Mouse (Mus musculus): Measurements from ENCODE around the gene Ube4a. TPM values are rescaled to one million over a fixed set of nuclear protein-coding genes. Genes with fewer than 3 reads are reported as not detected.
A peak's percentile ranks its signal among the peaks of the same experiment; 100 is the strongest.

The Ube4a gene
- total and polyA plus RNA-seq, 3 experiments, result 14.6 to 28.3 (median 18.2) TPM

GRCm38 (mm10) chr9:45007404-45007803, 42.0 kb upstream of the Ube4a start:
- no peaks in the 10 kb centered on the region for H3K9me3 ChIP-seq (replicated peaks; ENCODE audit: low read length)
- peaks cover 15 to 25% of the 10 kb centered on the region in 2 experiments for H3K4me1 ChIP-seq (ENCODE audit: control insufficient read depth in 1 of 2, insufficient read depth in 2 of 2)
- H3K27ac ChIP-seq (ENCODE audit: insufficient read depth, low read depth), result no peak overlapping the region
- peak overlapping the region; percentile 41 for H3K4me2 ChIP-seq (ENCODE audit: insufficient read depth, low read depth, poor library complexity, severe bottlenecking)
- H3K4me3 ChIP-seq (replicated peaks in 1 of 3; ENCODE audit: low read depth in 2 of 3, low read length in 2 of 3, poor library complexity in 1 of 3), result no peak overlapping the region
- dilution Hi-C loops (cut with MboI; ENCODE audit: extremely low pct_ligation_motif_present, extremely low pct_unique_long_range_greater_than_20kb, low sequenced_read_pairs), result no loop called here
- in situ Hi-C loops (cut with MboI; ENCODE audit: low pct_ligation_motif_present, low pct_unique_long_range_greater_than_20kb, low sequenced_read_pairs), result loop anchor here (5.0 to 25.0 kb wide), 2 partner anchors 35 to 380 kb away; partner anchors contain the start of gene Fxyd2
- H3K36me3 ChIP-seq (replicated peaks in 1 of 2; ENCODE audit: control insufficient read depth in 1 of 2, insufficient read depth in 1 of 2, low read length in 1 of 2), result no peaks in the 10 kb centered on the region
- H3K9ac ChIP-seq (ENCODE audit: insufficient read depth, low read depth), result peak overlapping the region; percentile 7; the same call in 1 of the 2 replicates
- TF ChIP-seq CHD1 (IDR thresholded peaks at IDR 0.05; ENCODE audit: low read depth, low read length) (0 out of 2 replicates have a peak, but pooled peaks have one; percentile 45), MAFK (IDR thresholded peaks at IDR 0.05; ENCODE audit: insufficient replicate concordance, low read length) (0 out of 2 replicates have a peak, but pooled peaks have one; percentile 14), JUND (conservative IDR thresholded peaks at IDR 0.05; ENCODE audit: low read depth, low read length) (peak; percentile 55; the same call in 1 of the 2 replicates), MAX (IDR thresholded peaks at IDR 0.05; ENCODE audit: low read length) (no peak; the same call in 1 of the 2 replicates), USF1 (IDR thresholded peaks at IDR 0.05; ENCODE audit: low read depth, low read length) (no peak), MXI1 (IDR thresholded peaks at IDR 0.05; ENCODE audit: low read depth, low read length) (0 out of 2 replicates have a peak, but pooled peaks have one; percentile 30), TCF12 (IDR thresholded peaks at IDR 0.05; ENCODE audit: low read depth, low read length) (peak; percentile 55; the same call in 1 of the 2 replicates), EP300 (IDR thresholded peaks at IDR 0.05; ENCODE audit: low read length) (peak; percentile 69), PAX5 (IDR thresholded peaks at IDR 0.05; ENCODE audit: low read length) (no peak), JUN (IDR thresholded peaks at IDR 0.05; ENCODE audit: insufficient read depth, low read depth, low read length) (peak; percentile 64), MEF2A (IDR thresholded peaks at IDR 0.05; ENCODE audit: borderline replicate concordance, low read depth, low read length) (0 out of 2 replicates have a peak, but pooled peaks have one; percentile 24), IRF4 (IDR thresholded peaks at IDR 0.05; ENCODE audit: low read depth, low read length) (peak; percentile 61), E2F4 (IDR thresholded peaks at IDR 0.05; ENCODE audit: insufficient replicate concordance, low read depth, low read length) (no peak), ETS1 (conservative IDR thresholded peaks at IDR 0.05; ENCODE audit: low read depth, low read length) (no peak; the same call in 1 of the 2 replicates)
- no peaks in the 10 kb centered on the region for H3K79me2 ChIP-seq (replicated peaks; ENCODE audit: control insufficient read depth, extremely low read depth, insufficient read depth, poor library complexity, severe bottlenecking)
- no peak for DNase-seq (ENCODE audit: extremely low read depth)
- H3K27me3 ChIP-seq (replicated peaks), result no peaks in the 10 kb centered on the region

- H3K9ac ChIP-seq (ENCODE audit: insufficient read depth, low read depth), result no peak overlapping the region
- H3K27me3 ChIP-seq (replicated peaks), result no peaks in the 10 kb centered on the region
- H3K79me2 ChIP-seq (replicated peaks; ENCODE audit: control insufficient read depth, extremely low read depth, insufficient read depth, poor library complexity, severe bottlenecking), result no peaks in the 10 kb centered on the region
- in situ Hi-C loops (cut with MboI; ENCODE audit: low pct_ligation_motif_present, low pct_unique_long_range_greater_than_20kb, low sequenced_read_pairs), result loop anchor here (25.0 kb wide), 1 partner anchor 387 kb away; the partner anchor contains the start of gene Fxyd2
- no peak for TF ChIP-seq PAX5 (IDR thresholded peaks at IDR 0.05; ENCODE audit: low read length)
- TF ChIP-seq ZMIZ1 (IDR thresholded peaks at IDR 0.05; ENCODE audit: low read depth, low read length), result no peak
- no peak for TF ChIP-seq ELF1 (IDR thresholded peaks at IDR 0.05; ENCODE audit: low read depth, low read length)
- TF ChIP-seq BHLHE40 (IDR thresholded peaks at IDR 0.05; ENCODE audit: low read depth, low read length), result no peak
- TF ChIP-seq RCOR1 (conservative IDR thresholded peaks at IDR 0.05; ENCODE audit: low read depth, low read length), result no peak
- no peak for TF ChIP-seq MAZ (IDR thresholded peaks at IDR 0.05; ENCODE audit: low read depth, low read length)
- no peak for TF ChIP-seq TBP (conservative IDR thresholded peaks at IDR 0.05; ENCODE audit: low read depth, low read length)
- TF ChIP-seq MAFK (IDR thresholded peaks at IDR 0.05; ENCODE audit: insufficient replicate concordance, low read length), result no peak
- no peak for TF ChIP-seq MEF2A (IDR thresholded peaks at IDR 0.05; ENCODE audit: borderline replicate concordance, low read depth, low read length)
- TF ChIP-seq TCF12 (IDR thresholded peaks at IDR 0.05; ENCODE audit: low read depth, low read length), result no peak
- TF ChIP-seq IRF4 (IDR thresholded peaks at IDR 0.05; ENCODE audit: low read depth, low read length), result no peak
- TF ChIP-seq SMC3 (IDR thresholded peaks at IDR 0.05; ENCODE audit: low read depth, low read length), result no peak
- no peak for TF ChIP-seq NELFE (IDR thresholded peaks at IDR 0.05; ENCODE audit: low read depth, low read length)
- TF ChIP-seq CTCF (conservative IDR thresholded peaks at IDR 0.05 in 1 of 2, IDR thresholded peaks at IDR 0.05 in 1 of 2; ENCODE audit: low read depth in 2 of 2, low read length in 2 of 2), result no peak
- no peak overlapping the region for H3K27ac ChIP-seq (ENCODE audit: insufficient read depth, low read depth)
- no peaks in the 10 kb centered on the region for H3K36me3 ChIP-seq (replicated peaks in 1 of 2; ENCODE audit: control insufficient read depth in 1 of 2, insufficient read depth in 1 of 2, low read length in 1 of 2)
- H3K4me2 ChIP-seq (ENCODE audit: insufficient read depth, low read depth, poor library complexity, severe bottlenecking), result no peak overlapping the region
- DNase-seq (ENCODE audit: extremely low read depth), result no peak
- H3K4me3 ChIP-seq (replicated peaks in 1 of 3; ENCODE audit: low read depth in 2 of 3, low read length in 2 of 3, poor library complexity in 1 of 3), result no peak overlapping the region
- H3K4me1 ChIP-seq (ENCODE audit: control insufficient read depth in 1 of 2, insufficient read depth in 2 of 2), result peaks cover 6 to 10% of the 10 kb centered on the region in 2 experiments; a peak in 3 of 4 replicates
- H3K9me3 ChIP-seq (replicated peaks; ENCODE audit: low read length), result no peaks in the 10 kb centered on the region
- dilution Hi-C loops (cut with MboI; ENCODE audit: extremely low pct_ligation_motif_present, extremely low pct_unique_long_range_greater_than_20kb, low sequenced_read_pairs), result no loop called here
These were observed 34.8 kb upstream of the Ube4a start for GRCm38 (mm10) chr9:45000249-45000648.
